Mouse (Mus musculus): ENCODE results near the gene Ndufa8. TPM values are rescaled to one million over a fixed set of nuclear protein-coding genes. Genes with fewer than 3 reads are reported as not detected.

Ndufa8 gene
- polyA plus RNA-seq, 1 experiment from 2014 or later = 287 TPM

DNA sequence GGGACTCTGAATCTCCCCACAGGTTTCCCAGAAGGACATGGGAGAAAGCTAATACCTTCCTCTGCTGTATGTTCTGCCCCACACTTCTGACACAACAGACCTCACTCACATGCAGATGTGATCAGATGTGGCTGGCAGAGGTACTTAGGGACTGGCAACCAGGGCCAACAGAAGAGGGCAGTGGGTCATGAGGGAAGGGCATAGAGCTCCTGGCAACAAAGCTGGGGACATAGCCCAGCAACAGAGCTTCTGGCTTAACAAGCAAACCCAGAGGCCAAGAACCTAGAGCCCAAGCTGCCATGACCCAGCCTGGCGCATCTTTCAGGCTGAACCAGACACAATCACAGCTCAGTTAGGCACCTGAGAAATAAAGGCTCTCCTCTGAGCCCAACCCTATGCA, 35.8 kb upstream of the Ndufa8 start:
- peaks cover 16% of the 10 kb centered on the region for H3K27me3 ChIP-seq (replicated peaks; ENCODE audit: control insufficient read depth, insufficient read depth, low read length)
- H3K36me3 ChIP-seq (ENCODE audit: control insufficient read depth, insufficient read depth, low read length) = no peaks in the 10 kb centered on the region
- no peak overlapping the region for H3K27ac ChIP-seq (ENCODE audit: low read depth, low read length)
- no peak overlapping the region for H3K4me3 ChIP-seq (ENCODE audit: low read depth, low read length)
- no peak overlapping the region for H3K4me2 ChIP-seq (ENCODE audit: low read length)
- no peaks in the 10 kb centered on the region for H3K4me1 ChIP-seq (ENCODE audit: control insufficient read depth, insufficient read depth, low read length)
- WGBS = 72% methylated on average over 1 of the region's 1 CpGs
- no peak for DNase-seq (ENCODE audit: low spot score)
- H3K9me3 ChIP-seq (replicated peaks; ENCODE audit: control insufficient read depth, low read length) = no peaks in the 10 kb centered on the region
- H3K9ac ChIP-seq (ENCODE audit: low read length) = no peak overlapping the region
- no peak for ATAC-seq

DNA sequence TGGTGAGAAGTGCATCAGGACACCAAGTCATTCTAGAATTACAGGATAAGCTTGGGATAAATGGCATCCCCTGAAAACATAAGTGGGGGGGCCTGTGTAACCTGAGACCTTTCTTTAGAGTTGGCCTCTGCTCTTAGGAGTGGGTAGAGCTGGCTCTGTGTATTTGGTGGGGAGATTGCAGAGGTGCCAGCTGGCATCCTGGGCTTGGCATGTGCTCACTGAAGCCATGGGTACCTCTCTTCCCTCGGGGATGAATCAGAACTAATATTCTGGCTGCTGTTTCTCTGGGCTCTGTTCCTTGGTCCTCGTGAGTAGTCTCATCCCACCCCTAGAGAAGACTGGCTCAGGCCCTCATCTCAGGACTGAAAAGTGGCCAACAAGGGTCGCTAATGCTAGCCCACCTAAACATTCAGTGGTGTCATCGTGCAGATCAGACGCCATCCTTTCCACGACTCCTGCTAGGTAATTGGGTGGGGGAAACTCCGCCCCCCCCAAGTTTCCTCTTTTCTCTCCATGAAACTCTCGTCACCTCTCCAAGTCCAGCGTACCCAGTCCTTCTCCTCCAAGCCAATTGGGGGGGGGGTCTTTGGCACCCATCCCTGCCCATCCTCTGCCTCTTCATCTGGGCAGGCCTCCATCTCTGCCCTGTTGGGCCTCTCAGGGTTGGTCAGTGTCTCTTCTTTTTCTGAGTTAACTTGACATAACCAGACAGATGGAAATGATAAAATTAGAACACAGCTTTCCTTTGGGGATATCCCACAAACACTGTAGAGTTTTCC, 33.8 kb upstream of the Ndufa8 start:
- H3K4me1 ChIP-seq (ENCODE audit: control insufficient read depth, insufficient read depth, low read length) = no peaks in the 10 kb centered on the region
- no peak overlapping the region for H3K9ac ChIP-seq (ENCODE audit: low read length)
- DNase-seq (ENCODE audit: low spot score) (peak; percentile 34), ATAC-seq (no peak)
- no peaks in the 10 kb centered on the region for H3K36me3 ChIP-seq (ENCODE audit: control insufficient read depth, insufficient read depth, low read length)
- no peak overlapping the region for H3K4me3 ChIP-seq (ENCODE audit: low read depth, low read length)
- 67% methylated on average over 9 of the region's 9 CpGs for WGBS
- no peaks in the 10 kb centered on the region for H3K27me3 ChIP-seq (replicated peaks; ENCODE audit: control insufficient read depth, insufficient read depth, low read length)
- no peak overlapping the region for H3K27ac ChIP-seq (ENCODE audit: low read depth, low read length)
- no peaks in the 10 kb centered on the region for H3K9me3 ChIP-seq (replicated peaks; ENCODE audit: control insufficient read depth, low read length)
- H3K4me2 ChIP-seq (ENCODE audit: low read length) = no peak overlapping the region

GRCm38 (mm10) chr2:36081446-36081845, 32.2 kb upstream of the Ndufa8 start:
- DNase-seq (ENCODE audit: low spot score) = no peak
- ATAC-seq = no peak
- 42% methylated on average over 8 of the region's 9 CpGs for WGBS

GRCm38 (mm10) chr2:36077160-36077761, 28.1 kb upstream of the Ndufa8 start:
- Histone ChIP-seq H3K27ac (ENCODE audit: low read depth, low read length) (peak overlapping the region; percentile 44), H3K4me3 (ENCODE audit: low read depth, low read length) (no peak overlapping the region)
- peak; percentile 83 for ATAC-seq

More at GRCm38 (mm10) chr2:36081446-36081845, 32.2 kb upstream of the Ndufa8 start:
- H3K36me3 ChIP-seq (ENCODE audit: control insufficient read depth, insufficient read depth, low read length) = no peaks in the 10 kb centered on the region
- no peak overlapping the region for H3K9ac ChIP-seq (ENCODE audit: low read length)
- H3K9me3 ChIP-seq (replicated peaks; ENCODE audit: control insufficient read depth, low read length) = no peaks in the 10 kb centered on the region
- no peak overlapping the region for H3K4me3 ChIP-seq (ENCODE audit: low read depth, low read length)
- no peak overlapping the region for H3K27ac ChIP-seq (ENCODE audit: low read depth, low read length)
- H3K4me1 ChIP-seq (ENCODE audit: control insufficient read depth, insufficient read depth, low read length) = peaks cover 4% of the 10 kb centered on the region; the same call in 1 of the 2 replicates
- H3K27me3 ChIP-seq (replicated peaks; ENCODE audit: control insufficient read depth, insufficient read depth, low read length) = no peaks in the 10 kb centered on the region
- H3K4me2 ChIP-seq (ENCODE audit: low read length) = no peak overlapping the region

GRCm38 (mm10) chr2:36075210-36075609, 26.0 kb upstream of the Ndufa8 start:
- Histone ChIP-seq H3K4me3 (ENCODE audit: low read depth, low read length) (no peak overlapping the region), H3K4me1 (ENCODE audit: control insufficient read depth, insufficient read depth, low read length) (peaks cover 4% of the 10 kb centered on the region; the same call in 1 of the 2 replicates), H3K36me3 (ENCODE audit: control insufficient read depth, insufficient read depth, low read length) (no peaks in the 10 kb centered on the region), H3K27me3 (replicated peaks; ENCODE audit: control insufficient read depth, insufficient read depth, low read length) (no peaks in the 10 kb centered on the region), H3K4me2 (ENCODE audit: low read length) (no peak overlapping the region), H3K27ac (ENCODE audit: low read depth, low read length) (no peak overlapping the region), H3K9me3 (replicated peaks; ENCODE audit: control insufficient read depth, low read length) (no peaks in the 10 kb centered on the region), H3K9ac (ENCODE audit: low read length) (no peak overlapping the region)
- no peak for DNase-seq (ENCODE audit: low spot score)
- WGBS = 87% methylated on average over 5 of the region's 5 CpGs
- no peak for ATAC-seq

More at GRCm38 (mm10) chr2:36077160-36077761, 28.1 kb upstream of the Ndufa8 start:
- peak; percentile 63 for DNase-seq (ENCODE audit: low spot score)
- Histone ChIP-seq H3K4me1 (ENCODE audit: control insufficient read depth, insufficient read depth, low read length) (peaks cover 4% of the 10 kb centered on the region; the same call in 1 of the 2 replicates), H3K36me3 (ENCODE audit: control insufficient read depth, insufficient read depth, low read length) (no peaks in the 10 kb centered on the region), H3K9me3 (replicated peaks; ENCODE audit: control insufficient read depth, low read length) (no peaks in the 10 kb centered on the region), H3K4me2 (ENCODE audit: low read length) (peak overlapping the region; percentile 37), H3K9ac (ENCODE audit: low read length) (peak overlapping the region; percentile 14; the same call in 1 of the 2 replicates), H3K27me3 (replicated peaks; ENCODE audit: control insufficient read depth, insufficient read depth, low read length) (no peaks in the 10 kb centered on the region)
- WGBS = 23% methylated on average over 11 of the region's 11 CpGs

DNA sequence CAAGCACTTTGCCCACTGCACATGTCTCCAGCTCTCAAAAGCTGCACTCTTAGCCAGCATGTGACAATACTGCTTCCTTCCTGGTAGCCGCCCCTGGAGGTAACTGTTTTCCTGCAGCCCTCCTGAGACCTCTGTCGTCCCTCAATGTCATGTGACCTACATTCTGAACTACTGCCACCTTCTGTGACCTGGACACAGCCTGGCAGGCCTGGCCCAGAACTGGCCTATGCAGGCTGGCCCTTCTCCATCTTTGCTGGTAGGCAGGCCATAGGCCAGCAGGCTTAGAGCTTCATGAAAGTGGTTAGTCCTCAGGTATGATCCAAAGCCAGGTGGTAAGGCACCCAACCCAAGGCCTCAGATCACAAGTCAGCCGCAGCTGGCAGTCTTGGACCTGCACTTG, 24.6 kb upstream of the Ndufa8 start:
- Histone ChIP-seq H3K9me3 (replicated peaks; ENCODE audit: control insufficient read depth, low read length) (no peaks in the 10 kb centered on the region), H3K4me3 (ENCODE audit: low read depth, low read length) (no peak overlapping the region), H3K4me1 (ENCODE audit: control insufficient read depth, insufficient read depth, low read length) (peaks cover 4% of the 10 kb centered on the region; the same call in 1 of the 2 replicates), H3K9ac (ENCODE audit: low read length) (no peak overlapping the region), H3K36me3 (ENCODE audit: control insufficient read depth, insufficient read depth, low read length) (no peaks in the 10 kb centered on the region), H3K27ac (ENCODE audit: low read depth, low read length) (no peak overlapping the region), H3K27me3 (replicated peaks; ENCODE audit: control insufficient read depth, insufficient read depth, low read length) (no peaks in the 10 kb centered on the region), H3K4me2 (ENCODE audit: low read length) (no peak overlapping the region)
- ATAC-seq (no peak), DNase-seq (ENCODE audit: low spot score) (no peak)
- 55% methylated on average over 3 of the region's 3 CpGs for WGBS

GRCm38 (mm10) chr2:36071660-36072305, 22.6 kb upstream of the Ndufa8 start:
- H3K4me3 ChIP-seq (ENCODE audit: low read depth, low read length) = no peak overlapping the region
- ATAC-seq (no peak), DNase-seq (ENCODE audit: low spot score) (no peak)
- H3K4me2 ChIP-seq (ENCODE audit: low read length) = no peak overlapping the region
- no peaks in the 10 kb centered on the region for H3K27me3 ChIP-seq (replicated peaks; ENCODE audit: control insufficient read depth, insufficient read depth, low read length)
- H3K9me3 ChIP-seq (replicated peaks; ENCODE audit: control insufficient read depth, low read length) = no peaks in the 10 kb centered on the region
- H3K36me3 ChIP-seq (ENCODE audit: control insufficient read depth, insufficient read depth, low read length) = no peaks in the 10 kb centered on the region
- H3K27ac ChIP-seq (ENCODE audit: low read depth, low read length) = no peak overlapping the region
- 84% methylated on average over 8 of the region's 8 CpGs for WGBS
- H3K4me1 ChIP-seq (ENCODE audit: control insufficient read depth, insufficient read depth, low read length) = no peaks in the 10 kb centered on the region
- no peak overlapping the region for H3K9ac ChIP-seq (ENCODE audit: low read length)

- Histone ChIP-seq H3K4me1 (ENCODE audit: control insufficient read depth, insufficient read depth, low read length) (no peaks in the 10 kb centered on the region), H3K9me3 (replicated peaks; ENCODE audit: control insufficient read depth, low read length) (no peaks in the 10 kb centered on the region), H3K9ac (ENCODE audit: low read length) (no peak overlapping the region), H3K4me3 (ENCODE audit: low read depth, low read length) (no peak overlapping the region), H3K4me2 (ENCODE audit: low read length) (no peak overlapping the region), H3K36me3 (ENCODE audit: control insufficient read depth, insufficient read depth, low read length) (no peaks in the 10 kb centered on the region), H3K27me3 (replicated peaks; ENCODE audit: control insufficient read depth, insufficient read depth, low read length) (no peaks in the 10 kb centered on the region), H3K27ac (ENCODE audit: low read depth, low read length) (no peak overlapping the region)
- DNase-seq (ENCODE audit: low spot score) (peak; percentile 51), ATAC-seq (peak; percentile 37; the same call in 1 of the 2 replicates)
- WGBS = 42% methylated on average over 9 of the region's 9 CpGs
Observed at GRCm38 (mm10) chr2:36067132-36067531, 17.9 kb upstream of the Ndufa8 start.
